Mouse (Mus musculus) thymus, postnatal 0 days (tissue): ENCODE data around the gene N4bp2. TPM values are rescaled to one million over a fixed set of nuclear protein-coding genes. Genes with fewer than 3 reads are reported as not detected.
"Not testable (repeated sequence)": the region's sequence is repeated elsewhere in the genome, so short reads cannot be mapped to it uniquely, and the experiment has no call there.

Experiments
- DNase-seq: peaks from one replicate; pipeline ENCODE4 v3.0.0-alpha.2; 2015; ENCODE audit warnings: low spot score
- polyA plus RNA-seq: library from polyadenylated mRNA; unstranded; fragments of >200 nt; fragmentation: Nextera tagmentation; extraction: Ambion mirVana; gene quantifications from 2 replicates; pipeline ENCODE4 v1.2.1, GENCODE M21; 2015

The N4bp2 gene
- polyA plus RNA-seq, 1 experiment from 2014 or later, result 26.9 TPM

GRCm38 (mm10) chr5:65763916-65764785 lies 830 bp downstream of the N4bp2 start:
- peak; percentile 87 for DNase-seq

GRCm38 (mm10) chr5:65764786-65765634 lies 1.7 kb downstream of the N4bp2 start:
- peak; percentile 94 for DNase-seq

GRCm38 (mm10) chr5:65765635-65765911 lies 2.3 kb downstream of the N4bp2 start:
- DNase-seq, result peak; percentile 26

GRCm38 (mm10) chr5:65768007-65768406 lies 4.7 kb downstream of the N4bp2 start:
- DNase-seq, result no peak

- DNase-seq, result no peak
Measured at GRCm38 (mm10) chr5:65770065-65770464, 6.7 kb downstream of the N4bp2 start.

GRCm38 (mm10) chr5:65770493-65770892 lies 7.2 kb downstream of the N4bp2 start:
- DNase-seq, result no peak

- not testable (repeated sequence) for DNase-seq
Measured at GRCm38 (mm10) chr5:65773957-65774356, 10.6 kb downstream of the N4bp2 start.

- no peak for DNase-seq
Measured at GRCm38 (mm10) chr5:65776166-65776565, 12.8 kb downstream of the N4bp2 start.

- DNase-seq, result no peak
Measured at GRCm38 (mm10) chr5:65776907-65777306, 13.6 kb downstream of the N4bp2 start.

GRCm38 (mm10) chr5:65778986-65779385 lies 15.7 kb downstream of the N4bp2 start:
- not testable (repeated sequence) for DNase-seq

GRCm38 (mm10) chr5:65779401-65780063 lies 16.2 kb downstream of the N4bp2 start:
- DNase-seq, result no peak

- no peak for DNase-seq
Measured at GRCm38 (mm10) chr5:65781147-65781715, 17.9 kb downstream of the N4bp2 start.

- DNase-seq, result no peak
Measured at GRCm38 (mm10) chr5:65781769-65782715, 18.7 kb downstream of the N4bp2 start.

- DNase-seq, result peak; percentile 78
Measured at GRCm38 (mm10) chr5:65790604-65791225, 27.4 kb downstream of the N4bp2 start.

- no peak for DNase-seq
Measured at GRCm38 (mm10) chr5:65794202-65794601, 30.9 kb downstream of the N4bp2 start.

- peak; percentile 35 for DNase-seq
Measured at GRCm38 (mm10) chr5:65794702-65795101, 31.4 kb downstream of the N4bp2 start.

- peak; percentile 81 for DNase-seq
Measured at GRCm38 (mm10) chr5:65795293-65795993, 32.1 kb downstream of the N4bp2 start.

GRCm38 (mm10) chr5:65795994-65796298 lies 32.6 kb downstream of the N4bp2 start:
- peak; percentile 17 for DNase-seq

GRCm38 (mm10) chr5:65823601-65824133 lies 60.3 kb downstream of the N4bp2 start:
- DNase-seq, result peak; percentile 82
